Comparison of ENCODE assay signal across 8 mouse cellular contexts in the genomic region with DNA sequence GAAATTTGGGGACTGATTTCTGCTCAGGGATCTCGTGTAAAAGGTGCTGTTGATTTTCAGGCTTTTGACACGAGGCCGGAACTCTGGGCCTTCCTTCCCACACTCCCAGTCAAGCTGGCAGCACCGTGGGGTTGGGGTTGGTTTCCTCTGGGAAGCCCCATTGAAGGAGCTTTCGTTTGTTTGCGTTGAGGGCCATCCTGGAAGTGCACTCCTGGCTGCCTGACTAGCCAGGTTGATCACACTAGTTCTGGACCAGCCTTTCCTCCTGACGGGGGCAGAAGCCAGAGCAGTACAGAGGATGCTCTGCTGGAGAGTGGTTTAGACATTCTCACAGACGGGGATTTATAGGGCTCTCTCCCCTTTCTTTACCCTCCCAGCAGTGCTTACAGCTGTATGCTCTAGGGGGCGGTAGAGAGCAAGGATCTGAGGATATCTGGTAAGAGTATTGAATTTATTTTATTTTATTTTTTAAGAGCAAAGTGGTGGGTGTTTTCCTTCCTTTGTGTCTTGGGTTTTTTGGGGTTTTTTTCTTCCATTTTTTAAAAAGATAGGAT.
A peak's percentile ranks its signal among the peaks of the same experiment; 100 is the strongest.
DNase-seq lines count a peak whose midpoint lies in the region; ATAC-seq and TF ChIP-seq lines count a peak whose summit lies in the region.

No protein-coding gene starts in this region.

- 50% methylated on average over 9 of the region's 9 CpGs for WGBS in cerebellum, adult 2 months
- 46% methylated on average over 9 of the region's 9 CpGs for WGBS in kidney, embryonic 14.5 days
- 16% methylated on average over 9 of the region's 9 CpGs for WGBS in lung, embryonic 14.5 days
- WGBS in small intestine, adult 2 months = 20% methylated on average over 9 of the region's 9 CpGs

- H3K4me3 ChIP-seq in cerebellum, adult 2 months (replicated peaks; ENCODE audit: insufficient read depth, low read depth, low read length) = no peak overlapping the region
- H3K4me3 ChIP-seq in brown adipose tissue, adult 24 weeks (ENCODE audit: insufficient read depth, low read depth, low read length) = no peak overlapping the region
- no peak overlapping the region for H3K4me3 ChIP-seq in kidney, embryonic 14.5 days (ENCODE audit: low read length)
- H3K4me3 ChIP-seq in lung, embryonic 14.5 days (ENCODE audit: low read depth, low read length) = no peak overlapping the region
- H3K4me3 ChIP-seq in small intestine, adult 2 months (ENCODE audit: low read depth, low read length) = no peak overlapping the region

- no peak for TF ChIP-seq POLR2A in cerebellum, adult 2 months (IDR thresholded peaks at IDR 0.05; ENCODE audit: borderline replicate concordance, insufficient read depth, low read length)
- TF ChIP-seq POLR2A in small intestine, adult 2 months (IDR thresholded peaks at IDR 0.05; ENCODE audit: low read depth, low read length) = no peak

- H3K9ac ChIP-seq in kidney, embryonic 14.5 days (ENCODE audit: low read depth, low read length) = no peak overlapping the region
- no peak overlapping the region for H3K9ac ChIP-seq in lung, embryonic 14.5 days

- no peak overlapping the region for H3K27ac ChIP-seq in cerebellum, adult 2 months (ENCODE audit: insufficient read depth, low read length)
- H3K27ac ChIP-seq in brown adipose tissue, adult 24 weeks (replicated peaks; ENCODE audit: low read depth, low read length) = peak overlapping the region; percentile 48
- peak overlapping the region; percentile 66; the same call in 1 of the 2 replicates for H3K27ac ChIP-seq in kidney, embryonic 14.5 days (ENCODE audit: low read depth, low read length)
- peak overlapping the region; percentile 78 for H3K27ac ChIP-seq in lung, embryonic 14.5 days (ENCODE audit: low read depth)
- no peak overlapping the region for H3K27ac ChIP-seq in small intestine, adult 2 months (ENCODE audit: insufficient read depth, low read depth, low read length)

- no peaks in the 10 kb centered on the region for H3K4me1 ChIP-seq in cerebellum, adult 2 months (ENCODE audit: control insufficient read depth, insufficient read depth, low read length)
- peaks cover 5% of the 10 kb centered on the region for H3K4me1 ChIP-seq in brown adipose tissue, adult 24 weeks (ENCODE audit: control insufficient read depth, insufficient read depth, insufficient read length, low read length)
- H3K4me1 ChIP-seq in kidney, embryonic 14.5 days (ENCODE audit: control insufficient read depth, insufficient read depth, low read length) = peaks cover 8% of the 10 kb centered on the region
- peaks cover 10% of the 10 kb centered on the region; the same call in 1 of the 2 replicates for H3K4me1 ChIP-seq in lung, embryonic 14.5 days (ENCODE audit: insufficient read depth)
- no peaks in the 10 kb centered on the region for H3K4me1 ChIP-seq in small intestine, adult 2 months (ENCODE audit: control insufficient read depth, insufficient read depth, insufficient read length, low read length)

- ATAC-seq in granulocyte monocyte progenitor cell, adult 5-6 weeks (replicated peaks; ENCODE audit: poor library complexity, severe bottlenecking) = peak; percentile 55; the same call in 1 of the 2 replicates
- ATAC-seq in kidney, embryonic 14.5 days (ENCODE audit: low FRiP score, low TSS enrichment) = no peak; the same call in 1 of the 2 replicates
- peak; percentile 39; the same call in 1 of the 2 replicates for ATAC-seq in lung, embryonic 14.5 days (ENCODE audit: insufficient read depth)

- TF ChIP-seq CTCF in cerebellum, adult 2 months (IDR thresholded peaks at IDR 0.05; ENCODE audit: borderline replicate concordance, insufficient read depth, low read depth, low read length) = peak; percentile 51; the same call in 1 of the 2 replicates
- TF ChIP-seq CTCF in lung, embryonic 14.5 days (IDR thresholded peaks at IDR 0.05; ENCODE audit: low read depth) = peak; percentile 77
- TF ChIP-seq CTCF in small intestine, adult 2 months (IDR thresholded peaks at IDR 0.05; ENCODE audit: extremely low read depth, insufficient read length, insufficient replicate concordance, low read depth, low read length) = peak; percentile 56; the same call in 1 of the 2 replicates

- no peak overlapping the region for H3K4me2 ChIP-seq in kidney, embryonic 14.5 days (replicated peaks; ENCODE audit: low read depth, low read length)
- peak overlapping the region; percentile 29 for H3K4me2 ChIP-seq in lung, embryonic 14.5 days

- H3K9me3 ChIP-seq in kidney, embryonic 14.5 days (ENCODE audit: control insufficient read depth, low read length) = no peaks in the 10 kb centered on the region
- H3K9me3 ChIP-seq in lung, embryonic 14.5 days (ENCODE audit: low read depth, low read length) = no peaks in the 10 kb centered on the region

- H3K27me3 ChIP-seq in cerebellum, adult 2 months (ENCODE audit: control insufficient read depth, insufficient read depth, low read length) = no peaks in the 10 kb centered on the region
- no peaks in the 10 kb centered on the region for H3K27me3 ChIP-seq in kidney, embryonic 14.5 days (ENCODE audit: control insufficient read depth, insufficient read depth, low read length)
- no peaks in the 10 kb centered on the region for H3K27me3 ChIP-seq in lung, embryonic 14.5 days (ENCODE audit: insufficient read depth, low read length)
- no peaks in the 10 kb centered on the region for H3K27me3 ChIP-seq in small intestine, adult 2 months (ENCODE audit: control insufficient read depth, insufficient read depth, low read length)

- no peaks in the 10 kb centered on the region for H3K36me3 ChIP-seq in kidney, embryonic 14.5 days (ENCODE audit: control insufficient read depth, insufficient read depth, low read length)
- H3K36me3 ChIP-seq in lung, embryonic 14.5 days (ENCODE audit: insufficient read depth) = no peaks in the 10 kb centered on the region
- no peaks in the 10 kb centered on the region for H3K36me3 ChIP-seq in small intestine, adult 2 months (ENCODE audit: control insufficient read depth, insufficient read depth, low read length)

- peak; percentile 38 to 55 for DNase-seq in cerebellum, adult 2 months
- no peak for DNase-seq in cerebellum, adult 11 months
- DNase-seq in CD4-positive, CD25-positive, alpha-beta regulatory T cell, adult 2 months (ENCODE audit: low read depth, low spot score) = peak; percentile 77
- DNase-seq in lung, embryonic 14.5 days = peak; percentile 85

Comparison
In these comparisons a context has a peak if more than half of its experiments do, and no peak if none do; other contexts are left out.
1. H3K27ac ChIP-seq: peak in brown adipose tissue, adult 24 weeks (single experiment), kidney, embryonic 14.5 days (single experiment) and lung, embryonic 14.5 days (single experiment); none in cerebellum, adult 2 months (single experiment) and small intestine, adult 2 months (single experiment).
2. Peak in every context shown above with its lines, with median percentiles within 50 percentile points of each other: CTCF ChIP-seq.